ENCODE assay signal across 8 mouse cellular contexts in the genomic region with DNA sequence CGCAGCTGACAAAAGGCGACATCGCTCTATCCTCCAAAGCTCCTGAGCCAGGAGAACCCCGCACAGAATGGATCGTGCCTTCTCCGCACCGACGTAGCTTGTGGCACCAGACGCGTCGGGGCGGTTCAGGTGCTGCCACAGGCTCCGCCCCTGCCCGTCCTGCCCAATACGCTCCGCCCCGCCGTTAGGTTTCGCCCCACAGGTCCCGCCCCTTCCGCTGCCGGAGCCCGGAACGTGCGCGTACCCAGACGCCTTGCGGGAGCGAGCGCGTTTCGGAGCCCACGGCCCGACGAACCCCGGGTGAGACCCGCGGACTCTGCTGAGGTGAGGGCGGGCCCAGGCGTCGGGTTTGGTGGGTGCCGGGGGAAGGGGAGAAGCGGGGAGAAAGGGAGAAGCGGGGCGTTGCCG. TPM values are rescaled to one million over a fixed set of nuclear protein-coding genes. Genes with fewer than 3 reads are reported as not detected.
DNase-seq lines count a peak whose midpoint lies in the region; ATAC-seq and TF ChIP-seq lines count a peak whose summit lies in the region.

A gene (plus strand): TSS at position 246 of the 408 bp plus-strand sequence.

- no peaks in the 10 kb centered on the region for H3K27me3 ChIP-seq in MEL (ENCODE audit: control insufficient read depth in 1 of 2, insufficient read depth in 2 of 2, low read length in 2 of 2)
- no peaks in the 10 kb centered on the region for H3K27me3 ChIP-seq in cerebellum, adult 2 months (ENCODE audit: control insufficient read depth, insufficient read depth, low read length)
- no peaks in the 10 kb centered on the region for H3K27me3 ChIP-seq in forebrain, postnatal 0 days (ENCODE audit: insufficient read depth, low read length)
- H3K27me3 ChIP-seq in lung, embryonic 15.5 days: no peaks in the 10 kb centered on the region

- H3K4me3 ChIP-seq in MEL (ENCODE audit: control insufficient read depth in 1 of 2, insufficient read depth in 1 of 2, low read depth in 2 of 2, low read length in 2 of 2): peak within 1 kb of the TSS; percentile 67 to 99
- peak within 1 kb of the TSS; percentile 71 for H3K4me3 ChIP-seq in cerebellum, adult 2 months (replicated peaks; ENCODE audit: insufficient read depth, low read depth, low read length)
- peak within 1 kb of the TSS; percentile 90 for H3K4me3 ChIP-seq in forebrain, postnatal 0 days (ENCODE audit: low read depth, low read length)
- peak within 1 kb of the TSS; percentile 82 for H3K4me3 ChIP-seq in lung, embryonic 15.5 days

- H3K4me1 ChIP-seq in MEL (ENCODE audit: control insufficient read depth in 1 of 2, insufficient read depth in 2 of 2, low read length in 2 of 2): peaks cover 0 to 14% of the 10 kb centered on the region in 2 experiments
- peaks cover 4% of the 10 kb centered on the region for H3K4me1 ChIP-seq in cerebellum, adult 2 months (ENCODE audit: control insufficient read depth, insufficient read depth, low read length)
- peaks cover 11% of the 10 kb centered on the region for H3K4me1 ChIP-seq in forebrain, postnatal 0 days (ENCODE audit: insufficient read depth)
- peaks cover 19% of the 10 kb centered on the region for H3K4me1 ChIP-seq in lung, embryonic 15.5 days

- peak within 1 kb of the TSS; percentile 75 for H3K9ac ChIP-seq in MEL (ENCODE audit: control insufficient read depth, low read depth, low read length, poor library complexity, severe bottlenecking)
- H3K9ac ChIP-seq in forebrain, postnatal 0 days: peak within 1 kb of the TSS; percentile 65
- H3K9ac ChIP-seq in lung, embryonic 15.5 days: peak within 1 kb of the TSS; percentile 78

- TF ChIP-seq RAD21 in MEL (IDR thresholded peaks at IDR 0.05; ENCODE audit: low read depth, low read length): no peak

- H3K4me2 ChIP-seq in forebrain, postnatal 0 days (ENCODE audit: low read depth): peak within 1 kb of the TSS; percentile 72
- H3K4me2 ChIP-seq in lung, embryonic 15.5 days: peak within 1 kb of the TSS; percentile 81

- ATAC-seq in forebrain, postnatal 0 days: peak; percentile 99
- ATAC-seq in lung, embryonic 15.5 days (ENCODE audit: borderline replicate concordance, extremely low read depth, low FRiP score, low TSS enrichment): peak; percentile 97

- H3K27ac ChIP-seq in MEL (ENCODE audit: control insufficient read depth, low read depth, low read length): 0 out of 2 replicates have a peak within 1 kb of the TSS, but pooled peaks have one; percentile 1
- no peak within 1 kb of the TSS for H3K27ac ChIP-seq in cerebellum, adult 2 months (ENCODE audit: insufficient read depth, low read length)
- peak within 1 kb of the TSS; percentile 71 for H3K27ac ChIP-seq in forebrain, postnatal 0 days (ENCODE audit: low read depth, low read length)
- H3K27ac ChIP-seq in lung, embryonic 15.5 days: peak within 1 kb of the TSS; percentile 46

- DNase-seq in MEL (ENCODE audit: low read depth, low spot score): peak; percentile 95
- peak; percentile 94 to 95 for DNase-seq in cerebellum, adult 2 months
- DNase-seq in forebrain, postnatal 0 days: peak; percentile 97
- peak; percentile 97 for DNase-seq in heart, postnatal 4 days
- DNase-seq in layer of hippocampus, adult 8-10 months (ENCODE audit: low spot score in 2 of 2): peak; percentile 89 to 91
- DNase-seq in ovary, adult 18-20 months (ENCODE audit: low spot score): peak; percentile 90
- peak; percentile 97 for DNase-seq in thymus, postnatal 0 days (ENCODE audit: low spot score)

- under 1% methylated on average over 46 of the region's 46 CpGs for WGBS in cerebellum, adult 2 months
- under 1% methylated on average over 43 of the region's 46 CpGs for WGBS in forebrain, postnatal 0 days
- under 1% methylated on average over 46 of the region's 46 CpGs for WGBS in lung, embryonic 15.5 days

- peaks cover 9 to 13% of the 10 kb centered on the region in 2 experiments for H3K36me3 ChIP-seq in MEL (ENCODE audit: control insufficient read depth in 1 of 2, insufficient read depth in 2 of 2, low read length in 2 of 2)
- peaks cover 9% of the 10 kb centered on the region for H3K36me3 ChIP-seq in forebrain, postnatal 0 days (ENCODE audit: insufficient read depth)
- H3K36me3 ChIP-seq in lung, embryonic 15.5 days: peaks cover 15% of the 10 kb centered on the region

- peaks cover 19% of the 10 kb centered on the region for H3K79me2 ChIP-seq in MEL (ENCODE audit: control insufficient read depth, insufficient read depth, low read length, poor library complexity)

- no peaks in the 10 kb centered on the region for H3K9me3 ChIP-seq in MEL (replicated peaks; ENCODE audit: insufficient read depth, low read length)
- H3K9me3 ChIP-seq in forebrain, postnatal 0 days (ENCODE audit: low read length): no peaks in the 10 kb centered on the region
- H3K9me3 ChIP-seq in lung, embryonic 15.5 days: no peaks in the 10 kb centered on the region

- TF ChIP-seq POLR2A in MEL (IDR thresholded peaks at IDR 0.05; ENCODE audit: control insufficient read depth in 1 of 2, insufficient read depth in 1 of 2, low read depth in 1 of 2, low read length in 2 of 2, poor library complexity in 1 of 2): peak; percentile 85 to 92; a peak in 3 of 4 replicates
- peak; percentile 78 for TF ChIP-seq POLR2A in cerebellum, adult 2 months (IDR thresholded peaks at IDR 0.05; ENCODE audit: borderline replicate concordance, insufficient read depth, low read length)

- no peak for TF ChIP-seq EP300 in MEL (IDR thresholded peaks at IDR 0.05; ENCODE audit: low read depth in 1 of 2, low read length in 2 of 2)

- no peak for TF ChIP-seq CTCF in MEL (IDR thresholded peaks at IDR 0.05 in 2 of 3, conservative IDR thresholded peaks at IDR 0.05 in 1 of 3; ENCODE audit: control insufficient read depth in 1 of 3, insufficient read depth in 1 of 3, low read depth in 2 of 3, low read length in 3 of 3, poor library complexity in 1 of 3, severe bottlenecking in 1 of 3)
- no peak for TF ChIP-seq CTCF in cerebellum, adult 2 months (IDR thresholded peaks at IDR 0.05; ENCODE audit: borderline replicate concordance, insufficient read depth, low read depth, low read length)
- TF ChIP-seq CTCF in forebrain, postnatal 0 days (IDR thresholded peaks at IDR 0.05; ENCODE audit: low read depth): no peak

TF ChIP-seq in MEL, 35 proteins besides CTCF, POLR2A, EP300 and RAD21:
- TF ChIP-seq JUND (IDR thresholded peaks at IDR 0.05; ENCODE audit: low read depth, low read length): no peak
- no peak for TF ChIP-seq GABPA (IDR thresholded peaks at IDR 0.05; ENCODE audit: low read depth, low read length)
- peak; percentile 90 for TF ChIP-seq POLR2AphosphoS2 (IDR thresholded peaks at IDR 0.05; ENCODE audit: low read length)
- no peak; the same call in 1 of the 2 replicates for TF ChIP-seq KAT2A (conservative IDR thresholded peaks at IDR 0.05; ENCODE audit: low read depth, low read length)
- peak; percentile 87 for TF ChIP-seq ZMIZ1 (IDR thresholded peaks at IDR 0.05; ENCODE audit: low read depth, low read length)
- peak; percentile 72 for TF ChIP-seq HCFC1 (IDR thresholded peaks at IDR 0.05; ENCODE audit: low read depth, low read length)
- no peak for TF ChIP-seq SMC3 (IDR thresholded peaks at IDR 0.05; ENCODE audit: low read depth, low read length)
- TF ChIP-seq ELF1 (IDR thresholded peaks at IDR 0.05; ENCODE audit: low read depth, low read length): 0 out of 2 replicates have a peak, but pooled peaks have one; percentile 47
- TF ChIP-seq TAL1 (IDR thresholded peaks at IDR 0.05; ENCODE audit: low read length): no peak
- peak; percentile 20; the same call in 1 of the 2 replicates for TF ChIP-seq MAX (IDR thresholded peaks at IDR 0.05; ENCODE audit: low read length)
- 0 out of 2 replicates have a peak, but pooled peaks have one; percentile 60 for TF ChIP-seq MXI1 (IDR thresholded peaks at IDR 0.05; ENCODE audit: low read depth, low read length)
- no peak for TF ChIP-seq POLR2AphosphoS5 (IDR thresholded peaks at IDR 0.05; ENCODE audit: borderline replicate concordance, low read depth, low read length)
- no peak for TF ChIP-seq UBTF (IDR thresholded peaks at IDR 0.05; ENCODE audit: borderline replicate concordance, insufficient read depth, low read depth, low read length)
- TF ChIP-seq MAZ (IDR thresholded peaks at IDR 0.05; ENCODE audit: low read depth, low read length): no peak
- no peak for TF ChIP-seq MYC (IDR thresholded peaks at IDR 0.05; ENCODE audit: low read depth, low read length)
- no peak for TF ChIP-seq ETS1 (IDR thresholded peaks at IDR 0.05; ENCODE audit: low read depth, low read length)
- TF ChIP-seq MAFK (IDR thresholded peaks at IDR 0.05; ENCODE audit: borderline replicate concordance, low read depth, low read length): no peak
- peak; percentile 87 for TF ChIP-seq NELFE (IDR thresholded peaks at IDR 0.05; ENCODE audit: low read depth, low read length)
- TF ChIP-seq TCF12 (IDR thresholded peaks at IDR 0.05; ENCODE audit: low read depth, low read length): 0 out of 2 replicates have a peak, but pooled peaks have one; percentile 45
- TF ChIP-seq ZC3H11A (IDR thresholded peaks at IDR 0.05; ENCODE audit: low read depth, low read length): no peak
- no peak for TF ChIP-seq ZKSCAN1 (IDR thresholded peaks at IDR 0.05; ENCODE audit: low read depth, low read length)
- TF ChIP-seq GATA1 (IDR thresholded peaks at IDR 0.05; ENCODE audit: low read depth, low read length): no peak
- TF ChIP-seq TBP (IDR thresholded peaks at IDR 0.05; ENCODE audit: low read depth, low read length): peak; percentile 74
- no peak for TF ChIP-seq SIN3A (IDR thresholded peaks at IDR 0.05; ENCODE audit: low read length)

RNA-seq across cellular contexts. Expression of the gene that starts here (rescaled TPM):
- total RNA-seq in MEL (2012; rRNA removed): 20.3 and 21.3 TPM in 2 replicates
- polyA plus RNA-seq in MEL (2012; ENCODE audit: insufficient read depth in 1 of 2, insufficient read length in 2 of 2, low read depth in 1 of 2, low replicate concordance in 2 of 2, missing spikeins in 1 of 2): 10 to 100 TPM; 33.8 to 54.1 TPM
- polyA plus RNA-seq in cerebellum, adult 2 months (2012; rRNA removed): 27.7 and 29.7 TPM in 2 replicates
- total RNA-seq in forebrain, postnatal 0 days (2014; rRNA removed): 30.9 and 46.8 TPM in 2 replicates
- 13.7 and 22.0 TPM in 2 replicates for polyA plus RNA-seq in forebrain, postnatal 0 days (2015; fragmentation: Nextera tagmentation; extraction: Ambion mirVana)
- 10 to 100 TPM; 18.6 to 21.8 TPM for total RNA-seq in heart, postnatal 4 days (2021)
- total RNA-seq in layer of hippocampus, adult 8-10 months (2022): 10 to 100 TPM; 32.5 to 41.1 (median 37.9) TPM
- polyA plus RNA-seq in lung, embryonic 15.5 days (2015; fragmentation: Nextera tagmentation; extraction: Ambion mirVana): 18.5 and 20.2 TPM in 2 replicates
- 27.4 and 32.9 TPM in 2 replicates for polyA plus RNA-seq in thymus, postnatal 0 days (2015; fragmentation: Nextera tagmentation; extraction: Ambion mirVana)
